Mouse (Mus musculus): Measurements from ENCODE around the gene Gale. TPM values are rescaled to one million over a fixed set of nuclear protein-coding genes. Genes with fewer than 3 reads are reported as not detected.

The Gale gene
- polyA plus RNA-seq, 1 experiment = 51.3 TPM

DNA sequence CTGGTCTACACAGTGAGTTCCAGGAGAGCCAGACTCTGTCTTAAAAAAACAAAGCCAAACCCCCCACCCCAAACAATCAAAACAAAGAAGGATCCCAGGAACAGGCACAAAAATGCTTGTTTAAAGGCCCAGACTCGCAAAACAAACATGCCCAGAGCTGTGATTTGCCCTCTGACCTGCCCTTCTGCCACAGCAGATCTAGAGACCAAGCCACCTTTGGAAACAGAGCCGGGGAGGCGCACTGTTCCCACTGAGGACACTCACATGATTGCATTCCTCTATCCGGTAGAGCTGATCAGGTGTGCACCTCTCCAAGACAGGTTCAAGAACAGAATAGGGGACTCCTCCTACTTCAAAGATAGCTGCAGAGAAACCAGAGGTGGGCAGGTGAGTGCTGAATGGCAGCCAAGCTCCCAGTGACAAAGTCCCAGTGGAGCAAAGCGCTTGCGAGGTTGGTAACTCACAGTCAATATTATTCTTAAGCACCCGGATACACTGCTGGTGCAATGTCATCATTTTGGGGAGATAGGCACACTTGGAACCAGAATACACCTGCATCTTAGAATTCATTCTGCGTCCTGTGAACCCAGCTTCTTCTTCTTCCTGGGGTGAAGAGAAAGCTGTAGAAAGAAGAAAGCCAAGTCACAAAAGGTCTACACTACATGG is 45.4 kb downstream of the Gale start:
- Histone ChIP-seq H3K79me2 (ENCODE audit: control insufficient read depth, insufficient read depth) (no peaks in the 10 kb centered on the region), H3ac (ENCODE audit: control insufficient read depth, insufficient read length) (no peak overlapping the region), H3K4me3 (no peak overlapping the region), H3K27me3 (ENCODE audit: control insufficient read depth, insufficient read depth, insufficient read length) (no peaks in the 10 kb centered on the region), H3K4me2 (ENCODE audit: low read depth) (no peak overlapping the region), H3K36me3 (ENCODE audit: control insufficient read depth, insufficient read depth) (peaks cover 75% of the 10 kb centered on the region)
- TF ChIP-seq USF1 (IDR thresholded peaks at IDR 0.05; ENCODE audit: low read depth) (no peak), POLR2AphosphoS2 (IDR thresholded peaks at IDR 0.05; ENCODE audit: insufficient read length, low read depth) (no peak), MYOG (IDR thresholded peaks at IDR 0.05; ENCODE audit: control insufficient read depth in 1 of 3, insufficient read depth in 1 of 3, insufficient read length in 2 of 3, low read depth in 2 of 3) (no peak), MYOD1 (IDR thresholded peaks at IDR 0.05; ENCODE audit: control insufficient read depth in 1 of 3, insufficient read length in 2 of 3, low read depth in 2 of 3) (no peak), TCF3 (IDR thresholded peaks at IDR 0.05; ENCODE audit: insufficient read length, low read depth) (no peak), TCF12 (IDR thresholded peaks at IDR 0.05; ENCODE audit: insufficient read depth, poor library complexity, severe bottlenecking) (no peak), SRF (IDR thresholded peaks at IDR 0.05; ENCODE audit: control insufficient read depth, insufficient read length, low read depth) (no peak), POLR2A (IDR thresholded peaks at IDR 0.05; ENCODE audit: insufficient read length, low read depth) (no peak), MAX (IDR thresholded peaks at IDR 0.05; ENCODE audit: low read depth) (no peak)

DNA sequence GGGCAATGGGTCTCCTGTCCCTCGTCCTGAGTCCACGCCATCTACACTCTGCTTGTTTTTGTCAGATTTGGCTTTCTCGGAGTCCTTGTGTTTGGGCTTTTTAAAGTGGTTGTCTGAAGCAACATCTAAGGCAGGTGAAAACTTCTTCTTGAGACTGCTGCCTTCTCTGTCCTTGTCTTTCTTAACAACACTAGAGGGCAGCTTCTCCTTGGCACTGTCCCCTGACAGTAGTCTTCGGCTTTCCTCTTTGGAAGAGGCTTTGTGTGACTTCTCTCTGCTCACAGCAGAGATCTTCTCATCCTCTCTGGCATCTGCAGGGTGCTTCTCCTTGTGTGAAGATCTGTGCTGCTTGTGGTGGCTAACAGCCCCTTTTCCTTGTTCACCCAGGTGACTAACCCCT is 47.1 kb downstream of the Gale start:
- Histone ChIP-seq H3K79me2 (ENCODE audit: control insufficient read depth, insufficient read depth) (peaks cover 10% of the 10 kb centered on the region), H3ac (ENCODE audit: control insufficient read depth, insufficient read length) (no peak overlapping the region), H3K4me2 (ENCODE audit: low read depth) (no peak overlapping the region), H3K27me3 (ENCODE audit: control insufficient read depth, insufficient read depth, insufficient read length) (no peaks in the 10 kb centered on the region), H3K4me3 (no peak overlapping the region), H3K36me3 (ENCODE audit: control insufficient read depth, insufficient read depth) (peaks cover 60% of the 10 kb centered on the region)
- TF ChIP-seq TCF12 (IDR thresholded peaks at IDR 0.05; ENCODE audit: insufficient read depth, poor library complexity, severe bottlenecking) (no peak), POLR2AphosphoS2 (IDR thresholded peaks at IDR 0.05; ENCODE audit: insufficient read length, low read depth) (no peak), MYOD1 (IDR thresholded peaks at IDR 0.05; ENCODE audit: control insufficient read depth in 1 of 3, insufficient read length in 2 of 3, low read depth in 2 of 3) (no peak), MAX (IDR thresholded peaks at IDR 0.05; ENCODE audit: low read depth) (no peak), USF1 (IDR thresholded peaks at IDR 0.05; ENCODE audit: low read depth) (no peak), POLR2A (IDR thresholded peaks at IDR 0.05; ENCODE audit: insufficient read length, low read depth) (no peak), SRF (IDR thresholded peaks at IDR 0.05; ENCODE audit: control insufficient read depth, insufficient read length, low read depth) (no peak), CEBPB (IDR thresholded peaks at IDR 0.05; ENCODE audit: insufficient read depth, poor library complexity, severe bottlenecking) (no peak), MYOG (IDR thresholded peaks at IDR 0.05; ENCODE audit: control insufficient read depth in 1 of 3, insufficient read depth in 1 of 3, insufficient read length in 2 of 3, low read depth in 2 of 3) (no peak), TCF3 (IDR thresholded peaks at IDR 0.05; ENCODE audit: insufficient read length, low read depth) (no peak), REST (IDR thresholded peaks at IDR 0.05; ENCODE audit: insufficient read depth, insufficient read length) (no peak), E2F4 (IDR thresholded peaks at IDR 0.05; ENCODE audit: insufficient read depth) (no peak)

- H3K4me3 ChIP-seq = no peak overlapping the region
- H3K36me3 ChIP-seq (ENCODE audit: control insufficient read depth, insufficient read depth) = peaks cover 13% of the 10 kb centered on the region
- H3ac ChIP-seq (ENCODE audit: control insufficient read depth, insufficient read length) = no peak overlapping the region
- peaks cover 64% of the 10 kb centered on the region for H3K79me2 ChIP-seq (ENCODE audit: control insufficient read depth, insufficient read depth)
- H3K4me2 ChIP-seq (ENCODE audit: low read depth) = no peak overlapping the region
- H3K27me3 ChIP-seq (ENCODE audit: control insufficient read depth, insufficient read depth, insufficient read length) = no peaks in the 10 kb centered on the region
- TF ChIP-seq MYOD1 (IDR thresholded peaks at IDR 0.05; ENCODE audit: control insufficient read depth in 1 of 3, insufficient read length in 2 of 3, low read depth in 2 of 3) (no peak), REST (IDR thresholded peaks at IDR 0.05; ENCODE audit: insufficient read depth, insufficient read length) (no peak), TCF3 (IDR thresholded peaks at IDR 0.05; ENCODE audit: insufficient read length, low read depth) (no peak), POLR2AphosphoS2 (IDR thresholded peaks at IDR 0.05; ENCODE audit: insufficient read length, low read depth) (no peak), MAX (IDR thresholded peaks at IDR 0.05; ENCODE audit: low read depth) (no peak), USF1 (IDR thresholded peaks at IDR 0.05; ENCODE audit: low read depth) (no peak), SRF (IDR thresholded peaks at IDR 0.05; ENCODE audit: control insufficient read depth, insufficient read length, low read depth) (no peak), MYOG (IDR thresholded peaks at IDR 0.05; ENCODE audit: control insufficient read depth in 1 of 3, insufficient read depth in 1 of 3, insufficient read length in 2 of 3, low read depth in 2 of 3) (no peak), E2F4 (IDR thresholded peaks at IDR 0.05; ENCODE audit: insufficient read depth) (no peak), POLR2A (IDR thresholded peaks at IDR 0.05; ENCODE audit: insufficient read length, low read depth) (no peak), TCF12 (IDR thresholded peaks at IDR 0.05; ENCODE audit: insufficient read depth, poor library complexity, severe bottlenecking) (no peak), CEBPB (IDR thresholded peaks at IDR 0.05; ENCODE audit: insufficient read depth, poor library complexity, severe bottlenecking) (no peak)
These were observed 52.6 kb downstream of the Gale start for GRCm38 (mm10) chr4:136016059-136016602.

Other genes with a start within 250 kb of the Gale start
- gene Il22ra1, start 235.6 kb upstream of the Gale start, polyA plus RNA-seq (2012; fragmentation: generic; extraction: Trizol) = 0.04 TPM
- gene Myom3, start 204.0 kb upstream of the Gale start, polyA plus RNA-seq (2012; fragmentation: generic; extraction: Trizol) = 97.1 TPM
- gene Srsf10, start 108.0 kb upstream of the Gale start, polyA plus RNA-seq (2012; fragmentation: generic; extraction: Trizol) = 22.3 TPM
- gene Pnrc2, start 89.9 kb upstream of the Gale start, polyA plus RNA-seq (2012; fragmentation: generic; extraction: Trizol) = 45.2 TPM
- not detected for gene Cnr2, start 68.3 kb upstream of the Gale start, polyA plus RNA-seq (2012; fragmentation: generic; extraction: Trizol)
- gene Fuca1, start 43.0 kb upstream of the Gale start, polyA plus RNA-seq (2012; fragmentation: generic; extraction: Trizol) = 29.8 TPM
- 44.1 TPM for gene Hmgcl, start 17.3 kb upstream of the Gale start, polyA plus RNA-seq (2012; fragmentation: generic; extraction: Trizol)
- gene Lypla2, start 8.9 kb downstream of the Gale start, polyA plus RNA-seq (2012; fragmentation: generic; extraction: Trizol) = 60.9 TPM
- gene Pithd1, start 23.5 kb downstream of the Gale start, polyA plus RNA-seq (2012; fragmentation: generic; extraction: Trizol) = 35.2 TPM
- gene Eloa, start 58.0 kb downstream of the Gale start, polyA plus RNA-seq (2012; fragmentation: generic; extraction: Trizol) = 17.2 TPM
- 1,551 TPM for gene Rpl11, start 89.7 kb downstream of the Gale start, polyA plus RNA-seq (2012; fragmentation: generic; extraction: Trizol)
- 15.2 TPM for gene Id3, start 179.8 kb downstream of the Gale start, polyA plus RNA-seq (2012; fragmentation: generic; extraction: Trizol)
- 56.3 TPM for gene E2f2, start 208.7 kb downstream of the Gale start, polyA plus RNA-seq (2012; fragmentation: generic; extraction: Trizol)
- 3.9 TPM for gene Asap3, start 242.6 kb downstream of the Gale start, polyA plus RNA-seq (2012; fragmentation: generic; extraction: Trizol)

All from myocyte (in vitro differentiated cells).